Mouse (Mus musculus): ENCODE results near the gene Acp1. TPM values are rescaled to one million over a fixed set of nuclear protein-coding genes. Genes with fewer than 3 reads are reported as not detected.

The Acp1 gene
- polyA plus RNA-seq, 1 experiment from 2014 or later, result 108 TPM

DNA sequence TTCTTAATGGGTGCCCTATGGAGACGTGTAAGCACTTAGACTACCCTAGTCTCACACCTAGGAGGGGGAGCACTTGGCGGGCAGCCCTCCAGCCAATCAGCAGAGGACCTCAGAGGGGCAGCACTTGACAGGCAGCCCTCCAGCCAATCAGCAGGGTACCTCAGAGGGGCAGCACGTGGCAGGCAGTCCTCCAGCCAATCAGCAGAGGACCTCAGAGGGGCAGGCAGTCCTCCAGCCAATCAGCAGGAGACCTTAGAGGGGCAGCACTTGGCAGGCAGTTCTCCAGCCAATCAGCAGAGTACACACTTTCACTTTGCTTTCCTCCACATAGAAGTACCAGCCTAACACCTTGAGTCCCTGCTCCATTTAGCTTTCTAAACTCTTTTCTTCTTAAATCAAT lies 11.0 kb upstream of the Acp1 start:
- no peaks in the 10 kb centered on the region for H3K4me1 ChIP-seq (replicated peaks; ENCODE audit: control insufficient read depth, insufficient read depth, low read length)
- no peak for TF ChIP-seq CTCF (IDR thresholded peaks at IDR 0.05; ENCODE audit: low read depth)
- no peak overlapping the region for H3K9ac ChIP-seq (ENCODE audit: low read depth, low read length)
- ATAC-seq, result 0 out of 2 replicates have a peak, but pooled peaks have one; percentile 41
- no peak overlapping the region for H3K4me3 ChIP-seq (ENCODE audit: low read depth, low read length)
- no peak overlapping the region for H3K4me2 ChIP-seq (replicated peaks; ENCODE audit: low read depth)
- no peaks in the 10 kb centered on the region for H3K9me3 ChIP-seq (ENCODE audit: control insufficient read depth)
- H3K36me3 ChIP-seq (ENCODE audit: control insufficient read depth, insufficient read depth), result peaks cover 11% of the 10 kb centered on the region
- WGBS, result 78% methylated on average over 3 of the region's 3 CpGs
- H3K27ac ChIP-seq (ENCODE audit: low read depth, low read length), result no peak overlapping the region
- no peaks in the 10 kb centered on the region for H3K27me3 ChIP-seq (replicated peaks; ENCODE audit: control insufficient read depth, insufficient read depth, low read length)

DNA sequence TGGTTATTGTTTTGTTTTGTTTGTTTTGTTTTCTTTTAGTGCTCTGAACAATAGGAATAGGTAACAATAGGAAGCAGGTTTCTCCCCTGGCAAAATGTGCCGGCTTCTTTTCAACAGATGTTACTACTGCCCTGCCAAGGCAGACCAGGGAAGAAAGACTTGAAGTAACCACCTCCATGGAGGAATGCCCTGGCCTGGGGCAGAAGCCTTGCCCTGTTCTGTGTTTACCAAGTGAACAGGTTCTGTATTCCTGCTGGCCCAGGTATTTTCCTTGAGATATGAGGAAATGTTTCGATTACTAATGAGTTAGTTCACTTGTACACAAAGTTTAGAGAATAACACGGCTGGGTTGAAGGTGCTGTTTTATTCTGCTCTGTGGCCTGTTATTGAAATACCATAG lies 1.5 kb upstream of the Acp1 start:
- H3K9ac ChIP-seq (ENCODE audit: low read depth, low read length), result no peak overlapping the region
- H3K27ac ChIP-seq (ENCODE audit: low read depth, low read length), result no peak overlapping the region

DNA sequence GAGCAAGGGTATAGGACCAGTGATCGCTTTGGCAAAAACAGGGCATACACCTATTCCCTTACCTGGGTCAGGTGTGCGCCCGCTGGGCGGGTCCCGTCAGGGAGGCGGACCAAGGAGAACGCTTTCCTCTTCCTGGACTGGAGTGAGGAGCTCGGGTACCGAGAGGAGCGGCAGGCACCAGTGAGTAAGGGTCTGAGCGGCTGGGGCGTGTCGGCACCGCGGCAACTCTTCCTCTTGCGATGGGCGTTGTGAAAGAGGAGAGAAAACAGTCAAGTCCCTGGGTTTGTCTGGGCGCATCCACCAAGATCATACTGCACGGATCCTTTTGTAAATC lies 626 bp upstream of the Acp1 start:
- peak; percentile 95 for ATAC-seq
- Histone ChIP-seq H3K27ac (ENCODE audit: low read depth, low read length) (peak overlapping the region; percentile 84), H3K36me3 (ENCODE audit: control insufficient read depth, insufficient read depth) (no peaks in the 10 kb centered on the region), H3K9ac (ENCODE audit: low read depth, low read length) (peak overlapping the region; percentile 73), H3K4me2 (replicated peaks; ENCODE audit: low read depth) (peak overlapping the region; percentile 92), H3K9me3 (ENCODE audit: control insufficient read depth) (no peaks in the 10 kb centered on the region), H3K4me1 (replicated peaks; ENCODE audit: control insufficient read depth, insufficient read depth, low read length) (peaks cover 9% of the 10 kb centered on the region; the same call in 1 of the 2 replicates), H3K27me3 (replicated peaks; ENCODE audit: control insufficient read depth, insufficient read depth, low read length) (no peaks in the 10 kb centered on the region), H3K4me3 (ENCODE audit: low read depth, low read length) (peak overlapping the region; percentile 81)
- WGBS, result 1% methylated on average over 19 of the region's 19 CpGs
- no peak for TF ChIP-seq CTCF (IDR thresholded peaks at IDR 0.05; ENCODE audit: low read depth)

More for the DNA sequence above, 1.5 kb upstream of the Acp1 start:
- ATAC-seq, result no peak
- H3K9me3 ChIP-seq (ENCODE audit: control insufficient read depth), result no peaks in the 10 kb centered on the region
- H3K4me3 ChIP-seq (ENCODE audit: low read depth, low read length), result peak overlapping the region; percentile 81
- H3K4me2 ChIP-seq (replicated peaks; ENCODE audit: low read depth), result peak overlapping the region; percentile 92
- peaks cover 9% of the 10 kb centered on the region; the same call in 1 of the 2 replicates for H3K4me1 ChIP-seq (replicated peaks; ENCODE audit: control insufficient read depth, insufficient read depth, low read length)
- no peak for TF ChIP-seq CTCF (IDR thresholded peaks at IDR 0.05; ENCODE audit: low read depth)
- no peaks in the 10 kb centered on the region for H3K27me3 ChIP-seq (replicated peaks; ENCODE audit: control insufficient read depth, insufficient read depth, low read length)
- WGBS, result 37% methylated on average over 3 of the region's 3 CpGs
- H3K36me3 ChIP-seq (ENCODE audit: control insufficient read depth, insufficient read depth), result no peaks in the 10 kb centered on the region

DNA sequence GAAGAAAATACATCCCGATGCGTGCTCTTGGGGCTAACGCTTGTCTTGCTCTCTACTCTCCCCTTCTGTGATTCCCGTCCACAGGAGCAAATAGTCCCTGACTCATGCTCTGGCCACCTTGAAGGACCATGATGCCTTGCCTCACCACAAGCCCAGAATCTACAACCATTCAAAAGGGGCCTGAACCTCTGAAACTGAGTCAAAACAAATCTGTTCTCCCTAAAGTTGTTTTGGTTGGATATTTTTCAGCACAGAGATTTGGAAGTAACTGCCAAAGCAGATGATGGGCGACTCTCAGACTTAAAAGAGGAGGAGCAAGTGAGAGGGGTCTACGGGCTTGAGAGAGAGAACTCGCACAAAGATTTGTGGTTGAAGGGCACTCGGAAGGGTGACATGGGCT lies 529 bp downstream of the Acp1 start:
- H3K27ac ChIP-seq (ENCODE audit: low read depth, low read length), result peak overlapping the region; percentile 84; the same call in 1 of the 2 replicates
- ATAC-seq, result no peak
- H3K27me3 ChIP-seq (replicated peaks; ENCODE audit: control insufficient read depth, insufficient read depth, low read length), result no peaks in the 10 kb centered on the region
- 12% methylated on average over 8 of the region's 8 CpGs for WGBS
- H3K9me3 ChIP-seq (ENCODE audit: control insufficient read depth), result no peaks in the 10 kb centered on the region
- peaks cover 9% of the 10 kb centered on the region; the same call in 1 of the 2 replicates for H3K4me1 ChIP-seq (replicated peaks; ENCODE audit: control insufficient read depth, insufficient read depth, low read length)
- peak overlapping the region; percentile 81 for H3K4me3 ChIP-seq (ENCODE audit: low read depth, low read length)
- peak overlapping the region; percentile 73 for H3K9ac ChIP-seq (ENCODE audit: low read depth, low read length)
- TF ChIP-seq CTCF (IDR thresholded peaks at IDR 0.05; ENCODE audit: low read depth), result no peak
- H3K4me2 ChIP-seq (replicated peaks; ENCODE audit: low read depth), result peak overlapping the region; percentile 92
- no peaks in the 10 kb centered on the region for H3K36me3 ChIP-seq (ENCODE audit: control insufficient read depth, insufficient read depth)

DNA sequence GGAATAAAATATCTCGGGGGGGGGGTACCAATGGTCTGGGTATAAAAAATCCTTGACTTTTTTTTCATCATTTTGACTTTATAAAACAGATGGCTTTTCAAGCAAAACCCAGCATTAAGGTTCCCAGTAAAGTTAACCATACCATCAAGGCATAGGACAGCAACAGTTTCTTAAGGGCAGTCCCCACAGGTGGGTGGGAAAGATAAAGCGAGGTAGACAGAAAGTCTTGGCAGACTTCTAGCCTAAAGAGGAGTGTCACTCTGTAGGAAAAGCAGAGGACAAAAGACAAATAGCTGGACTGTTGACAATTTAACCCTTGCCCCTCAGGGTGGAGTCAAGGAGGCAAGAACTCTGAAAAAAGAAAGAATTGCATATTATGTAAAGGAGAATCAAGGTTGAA lies 1.5 kb downstream of the Acp1 start:
- H3K9me3 ChIP-seq (ENCODE audit: control insufficient read depth), result no peaks in the 10 kb centered on the region
- no peaks in the 10 kb centered on the region for H3K27me3 ChIP-seq (replicated peaks; ENCODE audit: control insufficient read depth, insufficient read depth, low read length)
- WGBS, result 66% methylated on average over 2 of the region's 2 CpGs
- H3K4me2 ChIP-seq (replicated peaks; ENCODE audit: low read depth), result no peak overlapping the region
- H3K27ac ChIP-seq (ENCODE audit: low read depth, low read length), result no peak overlapping the region
- ATAC-seq, result no peak
- no peak for TF ChIP-seq CTCF (IDR thresholded peaks at IDR 0.05; ENCODE audit: low read depth)
- H3K4me1 ChIP-seq (replicated peaks; ENCODE audit: control insufficient read depth, insufficient read depth, low read length), result peaks cover 9% of the 10 kb centered on the region; the same call in 1 of the 2 replicates
- no peaks in the 10 kb centered on the region for H3K36me3 ChIP-seq (ENCODE audit: control insufficient read depth, insufficient read depth)
- no peak overlapping the region for H3K9ac ChIP-seq (ENCODE audit: low read depth, low read length)
- H3K4me3 ChIP-seq (ENCODE audit: low read depth, low read length), result no peak overlapping the region

DNA sequence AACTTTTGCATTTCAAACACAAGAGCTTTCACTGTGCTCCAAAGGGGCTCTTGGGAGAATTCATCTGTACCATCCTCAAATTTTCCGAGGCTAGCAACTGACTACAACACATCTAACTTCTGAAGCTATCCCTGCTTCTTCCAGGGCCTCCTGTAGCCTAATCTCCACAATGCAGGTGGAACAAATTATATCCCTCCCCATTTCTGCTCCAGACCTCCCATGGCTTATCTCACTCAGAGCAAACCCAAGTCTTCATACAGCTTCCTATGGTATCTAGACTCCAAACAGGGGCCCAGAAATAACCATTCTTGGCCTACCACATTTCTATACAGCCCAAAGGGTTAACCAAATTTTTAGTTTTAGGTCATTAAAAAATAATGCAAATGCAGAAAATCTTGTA lies 2.7 kb downstream of the Acp1 start:
- Histone ChIP-seq H3K4me1 (replicated peaks; ENCODE audit: control insufficient read depth, insufficient read depth, low read length) (peaks cover 9% of the 10 kb centered on the region; the same call in 1 of the 2 replicates), H3K9ac (ENCODE audit: low read depth, low read length) (no peak overlapping the region), H3K4me2 (replicated peaks; ENCODE audit: low read depth) (no peak overlapping the region), H3K27ac (ENCODE audit: low read depth, low read length) (no peak overlapping the region), H3K9me3 (ENCODE audit: control insufficient read depth) (no peaks in the 10 kb centered on the region), H3K36me3 (ENCODE audit: control insufficient read depth, insufficient read depth) (peaks cover 6% of the 10 kb centered on the region), H3K4me3 (ENCODE audit: low read depth, low read length) (no peak overlapping the region), H3K27me3 (replicated peaks; ENCODE audit: control insufficient read depth, insufficient read depth, low read length) (no peaks in the 10 kb centered on the region)
- ATAC-seq, result no peak
- WGBS, result 94% methylated on average over 1 of the region's 1 CpGs
- TF ChIP-seq CTCF (IDR thresholded peaks at IDR 0.05; ENCODE audit: low read depth), result no peak

DNA sequence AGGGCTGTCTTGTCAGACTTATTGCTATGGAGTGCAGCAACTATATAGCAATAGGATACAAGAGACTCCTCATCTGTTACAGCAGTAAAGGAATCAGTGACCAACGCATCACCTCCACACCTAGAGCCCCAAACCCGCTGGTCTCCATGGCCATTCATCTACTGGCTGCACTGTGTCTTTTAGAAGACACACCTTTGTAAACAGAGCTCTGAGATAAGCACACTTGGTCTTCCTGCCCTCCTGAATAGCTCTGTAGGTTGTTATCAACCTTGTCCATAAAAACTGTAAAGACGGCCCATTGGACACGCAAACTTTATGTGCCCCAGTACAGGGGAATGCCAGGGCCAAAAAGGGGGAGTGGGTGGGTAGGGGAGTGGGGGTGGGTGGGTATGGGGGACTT lies 14.3 kb downstream of the Acp1 start:
- no peaks in the 10 kb centered on the region for H3K4me1 ChIP-seq (replicated peaks; ENCODE audit: control insufficient read depth, insufficient read depth, low read length)
- WGBS, result 57% methylated on average over 4 of the region's 4 CpGs
- no peak overlapping the region for H3K4me3 ChIP-seq (ENCODE audit: low read depth, low read length)
- H3K36me3 ChIP-seq (ENCODE audit: control insufficient read depth, insufficient read depth), result 0 out of 2 replicates have a peak, but pooled peaks cover 6% of the 10 kb centered on the region
- H3K27ac ChIP-seq (ENCODE audit: low read depth, low read length), result no peak overlapping the region
- TF ChIP-seq CTCF (IDR thresholded peaks at IDR 0.05; ENCODE audit: low read depth), result no peak
- no peaks in the 10 kb centered on the region for H3K9me3 ChIP-seq (ENCODE audit: control insufficient read depth)
- no peak overlapping the region for H3K9ac ChIP-seq (ENCODE audit: low read depth, low read length)
- no peak; the same call in 1 of the 2 replicates for ATAC-seq
- no peaks in the 10 kb centered on the region for H3K27me3 ChIP-seq (replicated peaks; ENCODE audit: control insufficient read depth, insufficient read depth, low read length)
- no peak overlapping the region for H3K4me2 ChIP-seq (replicated peaks; ENCODE audit: low read depth)
